Mouse (Mus musculus) activated CD4-positive, CD25-positive, alpha-beta regulatory T cell (primary cell): ENCODE measurements around the gene Bola3. TPM values are rescaled to one million over a fixed set of nuclear protein-coding genes. Genes with fewer than 3 reads are reported as not detected.

ENCODE experiments used
- polyA plus RNA-seq, 2 experiments: library from polyadenylated mRNA; unstranded; fragments of 100-300 nt; shearing (Covaris generic); gene quantifications; one replicate each; pipeline ENCODE4 v1.2.1; 2017

Bola3 gene
- 100 to 1,000 TPM in 1 of 2 experiments, 10 to 100 TPM in 1; 97.1 to 103 TPM for polyA plus RNA-seq

GRCm38 (mm10) chr6:83348873-83349272, at the start of gene Bola3:
TSS of gene Bola3 (plus strand) at chr6:83349147.

DNA sequence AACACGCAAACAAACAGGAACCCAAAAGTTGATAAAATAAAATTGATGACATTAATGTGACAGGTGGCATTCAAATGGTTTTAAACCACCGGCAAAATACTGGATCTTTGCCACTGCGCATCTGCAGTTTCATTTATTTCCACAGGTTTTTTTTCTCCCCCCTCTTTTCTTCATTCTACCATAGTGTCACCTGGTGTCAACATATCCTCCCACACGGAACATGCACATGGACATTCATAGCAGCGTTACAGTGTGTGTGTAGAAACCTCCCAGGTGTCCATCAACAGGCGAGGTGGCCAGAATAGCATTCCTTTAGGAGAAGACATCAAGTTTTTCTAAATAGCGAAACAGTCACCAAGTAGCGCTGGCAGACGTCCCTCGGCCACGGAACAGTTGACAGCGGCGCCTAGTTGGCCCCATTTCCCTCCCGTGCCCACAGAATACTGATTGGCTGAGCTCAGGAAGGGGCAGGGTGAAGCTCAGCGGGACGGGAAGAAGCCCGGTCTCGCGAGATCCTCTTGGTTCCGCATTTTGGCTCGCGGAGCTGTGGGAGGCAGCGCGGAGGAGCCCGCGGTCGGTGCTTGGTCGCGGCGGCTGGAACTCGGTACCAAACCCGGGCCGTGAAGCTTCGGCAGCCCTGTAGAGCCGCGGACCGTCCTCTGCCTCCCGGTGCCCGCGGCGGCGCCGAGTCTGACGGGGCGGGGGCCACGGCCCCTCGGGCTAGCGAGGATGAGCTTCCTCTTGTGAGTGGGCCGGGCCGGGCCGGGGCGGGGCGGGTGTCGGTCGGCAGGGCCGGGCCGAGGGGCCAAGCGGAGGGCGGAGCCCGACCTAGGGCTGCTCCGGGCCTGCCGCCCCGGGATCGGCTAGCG, 23.2 kb upstream of the Bola3 start, which contains the start of the genes Mthfd2 and Mob1a:
TSS of gene Mthfd2 (minus strand) at position 384 of the 869 bp plus-strand sequence.
TSS of gene Mob1a (plus strand) at position 492 of the 869 bp plus-strand sequence.

Other genes with a start within 250 kb of the Bola3 start
- 1 to 10 TPM; 3.9 to 7.1 TPM for gene Ccdc142, start 247.5 kb upstream of the Bola3 start, polyA plus RNA-seq
- gene Gm42688, start 247.5 kb upstream of the Bola3 start, polyA plus RNA-seq, result 1 to 10 TPM; 6.6 to 8.2 TPM
- gene Mrpl53, start 240.1 kb upstream of the Bola3 start, polyA plus RNA-seq, result 10 to 100 TPM; 51.7 to 65.2 TPM
- gene Mogs, start 233.7 kb upstream of the Bola3 start, polyA plus RNA-seq, result 10 to 100 TPM; 86.0 to 98.4 TPM
- 10 to 100 TPM; 63.4 to 63.9 TPM for gene Wbp1, start 227.6 kb upstream of the Bola3 start, polyA plus RNA-seq
- 10 to 100 TPM; 38.5 to 41.6 TPM for gene Ino80b, start 223.7 kb upstream of the Bola3 start, polyA plus RNA-seq
- gene Rtkn, start 213.7 kb upstream of the Bola3 start, polyA plus RNA-seq, result under 1 TPM; 0.26 to 0.30 TPM
- under 1 TPM; 0.38 to 0.82 TPM for gene Wdr54, start 192.8 kb upstream of the Bola3 start, polyA plus RNA-seq
- not detected for gene 1700003E16Rik, start 192.7 kb upstream of the Bola3 start, polyA plus RNA-seq
- 10 to 100 TPM; 43.0 to 63.2 TPM for gene Dctn1, start 183.2 kb upstream of the Bola3 start, polyA plus RNA-seq
- gene Slc4a5, start 129.3 kb upstream of the Bola3 start, polyA plus RNA-seq, result under 1 TPM; 0.06 to 0.57 TPM
- gene Mthfd2, start 23.2 kb upstream of the Bola3 start, polyA plus RNA-seq, result 10 to 100 TPM; 79.7 to 84.7 TPM
- 100 to 1,000 TPM; 129 to 176 TPM for gene Mob1a, start 23.1 kb upstream of the Bola3 start, polyA plus RNA-seq
- gene Tet3, start 109.9 kb downstream of the Bola3 start, polyA plus RNA-seq, result 10 to 100 TPM; 45.8 to 52.3 TPM
- 10 to 100 TPM; 88.8 to 89.1 TPM for gene Dguok, start 157.8 kb downstream of the Bola3 start, polyA plus RNA-seq
- 10 to 100 TPM; 16.3 to 18.2 TPM for gene Actg2, start 187.1 kb downstream of the Bola3 start, polyA plus RNA-seq
- gene Stambp, start 223.6 kb downstream of the Bola3 start, polyA plus RNA-seq, result 10 to 100 TPM; 26.0 to 33.6 TPM